Mouse (Mus musculus) cerebellum, adult 2 months (tissue): ENCODE data around the gene Btbd2.

Source experiments
- CTCF ChIP-seq: fragments of 200-500 bp; IDR thresholded peaks from 2 replicates; pipeline ENCODE4 v1.5.1; 2011; ENCODE audit warnings: low read depth, mild to moderate bottlenecking, control low read depth, low read length, moderate library complexity, borderline replicate concordance; ENCODE audit not compliant: insufficient read depth
- POLR2A ChIP-seq: fragments of 200-500 bp; IDR thresholded peaks from 2 replicates; pipeline ENCODE4 v1.6.1; 2011; ENCODE audit warnings: low read length, control low read depth, borderline replicate concordance; ENCODE audit not compliant: insufficient read depth

DNA sequence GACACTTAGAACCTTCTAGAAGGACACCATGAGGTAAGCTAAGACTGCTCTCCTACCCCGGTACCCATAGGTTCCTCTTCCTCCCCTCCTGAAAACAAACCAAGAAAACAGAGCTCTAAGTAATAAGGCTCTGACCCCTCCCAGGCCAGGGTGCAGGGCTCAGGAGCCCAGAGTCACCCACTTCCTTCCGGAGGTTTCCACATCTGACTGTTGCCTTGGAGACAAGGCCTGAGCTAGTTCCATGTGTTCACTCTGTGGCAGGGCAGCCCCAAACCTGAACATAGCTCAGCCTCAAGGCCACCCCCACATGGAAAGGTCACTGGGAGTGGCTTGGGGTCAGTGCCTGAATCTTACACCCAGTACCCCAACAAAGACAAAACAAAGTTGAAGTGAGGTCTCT, 38.3 kb upstream of the Btbd2 start:
- TF ChIP-seq CTCF: no peak
- no peak for TF ChIP-seq POLR2A
